ENCODE assay signal across 8 mouse cellular contexts in the genomic region with DNA sequence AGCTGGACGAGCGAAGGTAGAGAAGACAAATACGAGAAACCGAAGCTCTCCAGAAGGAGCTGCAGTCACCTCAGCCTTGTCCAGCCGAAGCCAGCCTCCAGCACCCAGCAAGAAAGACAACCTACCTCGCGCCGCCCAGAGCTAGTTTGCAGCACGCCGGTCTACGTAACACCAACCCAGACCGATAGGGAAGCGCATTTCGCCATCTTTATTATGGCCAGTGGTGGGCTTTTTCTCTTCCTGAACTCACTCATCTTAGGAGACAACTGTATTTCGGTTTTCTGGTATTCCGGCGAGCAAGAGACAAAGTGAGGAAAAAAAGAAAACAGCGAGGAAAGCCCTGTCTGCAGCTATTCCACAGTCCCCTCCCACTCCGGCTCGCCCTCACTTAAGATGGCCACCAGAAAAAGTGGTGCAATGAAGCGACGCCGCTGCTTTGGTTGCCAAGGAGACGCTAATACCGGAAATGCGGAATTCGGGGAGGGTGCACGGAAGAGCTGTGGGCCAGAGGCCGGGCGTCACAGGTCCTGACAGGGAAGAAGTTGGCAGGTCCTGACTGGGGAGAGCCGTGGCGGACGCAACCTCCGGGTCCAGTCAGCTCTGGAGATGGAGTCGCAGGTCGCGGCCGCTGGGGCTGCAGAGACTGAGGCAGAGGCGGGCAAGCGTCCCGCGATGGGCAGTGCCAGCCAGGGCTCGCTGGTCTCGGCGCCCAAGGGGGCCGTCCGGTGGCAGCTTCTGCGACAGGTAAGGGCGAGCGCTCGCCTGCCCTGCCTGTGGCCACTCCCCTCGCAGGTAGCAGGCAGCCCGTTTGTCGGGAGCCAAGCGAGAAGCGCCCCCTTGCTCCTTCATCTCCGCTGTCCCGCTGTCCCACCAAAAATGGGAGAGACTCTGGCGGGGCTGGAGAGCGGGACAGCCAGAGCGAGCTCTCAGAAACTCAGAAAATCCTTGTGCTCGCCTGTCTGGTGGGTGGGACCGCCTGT. TPM values are rescaled to one million over a fixed set of nuclear protein-coding genes. Genes with fewer than 3 reads are reported as not detected.
DNase-seq lines count a peak whose midpoint lies in the region; ATAC-seq and TF ChIP-seq lines count a peak whose summit lies in the region.

A gene (minus strand): TSS at position 122 of the 980 bp plus-strand sequence.
A gene (plus strand): TSS at position 433 of the 980 bp plus-strand sequence.

- H3K27ac ChIP-seq in gastrocnemius, adult 2 months, result peak within 1 kb of the TSS; percentile 95
- H3K27ac ChIP-seq in hindbrain, postnatal 0 days, result peak within 1 kb of the TSS; percentile 95
- H3K27ac ChIP-seq in left cerebral cortex, adult 2 months, result peak within 1 kb of the TSS; percentile 99

- H3K9ac ChIP-seq in hindbrain, postnatal 0 days (replicated peaks; ENCODE audit: low read length), result peak within 1 kb of the TSS; percentile 90

- under 1% methylated on average over 63 of the region's 63 CpGs for WGBS in hindbrain, postnatal 0 days

- H3K4me1 ChIP-seq in hindbrain, postnatal 0 days (ENCODE audit: insufficient read depth, low read length), result no peaks in the 10 kb centered on the region

- intact Hi-C loops in gastrocnemius, adult 2 months (cut with DNase I), result loop anchor here (5.0 kb wide), 1 partner anchor 298 kb away; a partner anchor contains a TSS
- intact Hi-C loops in left cerebral cortex, adult 2 months (cut with DNase I), result loop anchor here (1.0 to 2.0 kb wide), 2 partner anchors 133 to 300 kb away; a partner anchor contains a TSS

- peak; percentile 95 for DNase-seq in ZHBTc4 (ENCODE audit: low read depth, low spot score)
- DNase-seq in gastrocnemius, adult 2 months, result peak; percentile 97
- DNase-seq in hindbrain, postnatal 0 days (ENCODE audit: low spot score), result peak; percentile 99
- peak; percentile 93 for DNase-seq in left cerebral cortex, adult 2 months (ENCODE audit: extremely low spot score in 1 of 2, low spot score in 2 of 2)
- peak; percentile 96 for DNase-seq in right cerebral cortex, adult 2 months (ENCODE audit: low spot score in 2 of 2)
- peak; percentile 96 for DNase-seq in urinary bladder, postnatal 14 days (ENCODE audit: low spot score)

- peak; percentile 9; the same call in 1 of the 2 replicates for TF ChIP-seq CTCF in gastrocnemius, adult 2 months (IDR thresholded peaks at IDR 0.05)
- no peak for TF ChIP-seq CTCF in hindbrain, postnatal 0 days (IDR thresholded peaks at IDR 0.05; ENCODE audit: low read depth)
- TF ChIP-seq CTCF in left cerebral cortex, adult 2 months (IDR thresholded peaks at IDR 0.05), result no peak; the same call in none of the 2 replicates

- peak within 1 kb of the TSS; percentile 84 for H3K4me3 ChIP-seq in gastrocnemius, adult 2 months
- peak within 1 kb of the TSS; percentile 85 for H3K4me3 ChIP-seq in hindbrain, postnatal 0 days (ENCODE audit: low read length)
- peak within 1 kb of the TSS; percentile 83 for H3K4me3 ChIP-seq in left cerebral cortex, adult 2 months

- H3K4me2 ChIP-seq in hindbrain, postnatal 0 days (ENCODE audit: low read depth, low read length), result peak within 1 kb of the TSS; percentile 68

- H3K9me3 ChIP-seq in hindbrain, postnatal 0 days (ENCODE audit: low read length), result no peaks in the 10 kb centered on the region

- ATAC-seq in common myeloid progenitor, adult 5-6 weeks (replicated peaks; ENCODE audit: low read depth, poor library complexity, severe bottlenecking), result peak; percentile 95
- peak; percentile 98 for ATAC-seq in hindbrain, postnatal 0 days
- peak; percentile 92 for ATAC-seq in megakaryocyte, adult 5-6 weeks (ENCODE audit: poor library complexity, severe bottlenecking)

- no peaks in the 10 kb centered on the region for H3K27me3 ChIP-seq in hindbrain, postnatal 0 days (ENCODE audit: insufficient read depth, low read length)

- H3K36me3 ChIP-seq in hindbrain, postnatal 0 days (ENCODE audit: insufficient read depth, low read length), result no peaks in the 10 kb centered on the region

RNA-seq across cellular contexts. Expression of the first gene that starts in this region (rescaled TPM):
- 21.8 and 31.1 TPM in 2 replicates for total RNA-seq in common myeloid progenitor, adult 5-6 weeks (2017)
- total RNA-seq in gastrocnemius, adult 2 months (2021), result 10 to 100 TPM; 20.4 to 29.6 TPM
- 94.0 and 104 TPM in 2 replicates for total RNA-seq in hindbrain, postnatal 0 days (2014; rRNA removed)
- 105 and 124 TPM in 2 replicates for polyA plus RNA-seq in hindbrain, postnatal 0 days (2015; fragmentation: Nextera tagmentation; extraction: Ambion mirVana)
- total RNA-seq in left cerebral cortex, adult 2 months (2021), result 100 to 1,000 TPM; 370 to 404 TPM
- 13.5 and 15.3 TPM in 2 replicates for total RNA-seq in megakaryocyte, adult 5-6 weeks (2015)
- 7.9 and 10.3 TPM in 2 replicates for total RNA-seq in megakaryocyte, adult 5-6 weeks (2017)

RNA-seq across cellular contexts. Expression of the second gene that starts in this region (rescaled TPM):
- total RNA-seq in common myeloid progenitor, adult 5-6 weeks (2017), result 0.87 and 3.7 TPM in 2 replicates
- under 1 TPM; 0.84 TPM for total RNA-seq in gastrocnemius, adult 2 months (2021)
- 5.2 and 8.4 TPM in 2 replicates for total RNA-seq in hindbrain, postnatal 0 days (2014; rRNA removed)
- 15.4 and 15.9 TPM in 2 replicates for polyA plus RNA-seq in hindbrain, postnatal 0 days (2015; fragmentation: Nextera tagmentation; extraction: Ambion mirVana)
- total RNA-seq in left cerebral cortex, adult 2 months (2021), result 10 to 100 TPM; 12.8 to 13.6 TPM
- 2.8 and 4.2 TPM in 2 replicates for total RNA-seq in megakaryocyte, adult 5-6 weeks (2015)
- 2.3 and 3.3 TPM in 2 replicates for total RNA-seq in megakaryocyte, adult 5-6 weeks (2017)

Comparison
In these comparisons a context has a peak if more than half of its experiments do, and no peak if none do; other contexts are left out.
1. Peak in every context shown above with its lines: DNase-seq, ATAC-seq, H3K4me3 ChIP-seq and H3K27ac ChIP-seq.